Mouse (Mus musculus): ENCODE measurements at regions not wholly inside any gene's neighbourhood (a gene's known extent, or its start where the extent isn't known, plus 50 kb on each side); places are given as distances from the start of the nearest gene placed in this dataset.

- TF ChIP-seq CHD2 (IDR thresholded peaks at IDR 0.05; ENCODE audit: low read depth, low read length) = no peak
- TF ChIP-seq MAFK (IDR thresholded peaks at IDR 0.05; ENCODE audit: insufficient read depth, low read depth, low read length) = no peak
- no peak for TF ChIP-seq HCFC1 (IDR thresholded peaks at IDR 0.05; ENCODE audit: borderline replicate concordance, insufficient read depth, low read length)
- no peak for TF ChIP-seq ZNF384 (IDR thresholded peaks at IDR 0.05; ENCODE audit: low read depth, low read length)
- no peak for TF ChIP-seq ZC3H11A (IDR thresholded peaks at IDR 0.05; ENCODE audit: borderline replicate concordance, low read depth, low read length)
Measured at GRCm38 (mm10) chr11:84638353-84638752, 113.0 kb upstream of the Lhx1 start.
